Mouse (Mus musculus) frontal cortex, postnatal 25 days (tissue): ENCODE data around the gene Actr5.

ENCODE experiments used
- DNase-seq, 2 experiments: peaks; one replicate each; pipeline ENCODE4 v3.0.0; 2022; ENCODE audit warnings: low spot score in 2 of 2

The Actr5 gene

DNA sequence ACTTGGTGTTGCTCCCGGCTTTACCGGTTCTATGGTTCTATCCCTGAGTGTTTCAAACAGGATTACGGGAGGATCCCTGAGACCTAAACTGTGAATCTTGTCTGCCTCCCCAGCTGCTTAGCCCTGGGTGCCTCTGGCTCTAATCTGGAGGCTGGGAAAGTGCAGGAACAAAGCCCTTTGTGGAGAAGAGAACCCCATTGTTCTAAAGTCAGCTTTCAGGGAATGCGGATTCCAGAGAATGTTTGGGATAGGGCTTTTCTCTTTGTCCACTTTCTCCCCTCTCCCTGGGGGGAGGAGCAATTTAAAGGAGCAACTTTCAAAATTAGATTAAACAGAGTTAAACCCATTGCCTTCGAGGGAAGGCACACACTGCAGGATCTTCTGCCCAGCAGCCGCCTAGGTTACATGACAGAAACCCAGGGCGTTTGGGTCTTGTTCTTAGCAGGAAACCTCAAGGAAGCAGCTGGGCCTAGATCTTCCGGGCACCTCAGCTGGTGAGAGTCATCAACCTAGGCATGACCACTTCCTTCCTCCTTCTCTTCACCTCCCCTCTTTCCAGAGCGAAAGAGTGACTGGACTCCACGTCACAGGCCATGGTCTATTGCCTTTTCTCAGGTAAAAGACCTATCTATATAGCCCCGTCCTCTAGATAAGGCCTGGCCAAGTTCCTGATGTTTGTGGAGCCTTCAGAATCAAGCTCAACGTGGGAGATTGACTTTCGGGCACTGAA, 41.5 kb downstream of the Actr5 start:
- no peak for DNase-seq

DNA sequence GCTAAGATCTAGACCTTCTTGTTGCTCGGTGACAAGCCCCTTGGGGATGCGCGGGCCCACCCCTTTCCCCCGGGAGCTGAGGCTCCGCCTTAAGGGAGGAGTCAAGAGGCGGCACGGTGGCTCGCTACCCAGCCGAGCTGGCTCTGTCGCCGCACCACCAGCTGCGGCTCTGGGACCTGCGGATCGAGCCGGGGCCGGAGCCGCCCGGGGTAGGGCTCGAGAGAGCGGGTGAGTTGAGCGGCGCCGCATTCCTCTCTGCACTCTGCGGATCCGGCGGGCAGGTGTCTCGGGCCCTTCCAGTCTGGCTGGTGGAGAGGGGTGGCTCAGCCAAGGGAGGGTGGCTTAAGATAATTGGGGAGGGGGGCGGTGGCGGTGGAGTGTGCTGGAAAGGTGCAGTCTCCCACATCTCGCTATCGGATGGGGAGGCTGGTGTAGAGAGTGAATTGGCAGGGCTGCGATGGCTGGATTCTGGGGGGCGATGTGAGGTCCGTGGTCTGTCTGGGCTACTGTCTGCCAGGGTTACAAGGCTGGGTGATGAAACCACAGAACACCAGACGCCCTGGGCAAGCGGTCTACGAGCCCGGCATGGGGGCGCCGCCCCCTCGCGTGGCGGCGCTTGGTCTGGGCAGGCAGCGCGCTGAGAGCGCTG, 42.5 kb downstream of the Actr5 start:
- peak; percentile 47 to 67 for DNase-seq

DNA sequence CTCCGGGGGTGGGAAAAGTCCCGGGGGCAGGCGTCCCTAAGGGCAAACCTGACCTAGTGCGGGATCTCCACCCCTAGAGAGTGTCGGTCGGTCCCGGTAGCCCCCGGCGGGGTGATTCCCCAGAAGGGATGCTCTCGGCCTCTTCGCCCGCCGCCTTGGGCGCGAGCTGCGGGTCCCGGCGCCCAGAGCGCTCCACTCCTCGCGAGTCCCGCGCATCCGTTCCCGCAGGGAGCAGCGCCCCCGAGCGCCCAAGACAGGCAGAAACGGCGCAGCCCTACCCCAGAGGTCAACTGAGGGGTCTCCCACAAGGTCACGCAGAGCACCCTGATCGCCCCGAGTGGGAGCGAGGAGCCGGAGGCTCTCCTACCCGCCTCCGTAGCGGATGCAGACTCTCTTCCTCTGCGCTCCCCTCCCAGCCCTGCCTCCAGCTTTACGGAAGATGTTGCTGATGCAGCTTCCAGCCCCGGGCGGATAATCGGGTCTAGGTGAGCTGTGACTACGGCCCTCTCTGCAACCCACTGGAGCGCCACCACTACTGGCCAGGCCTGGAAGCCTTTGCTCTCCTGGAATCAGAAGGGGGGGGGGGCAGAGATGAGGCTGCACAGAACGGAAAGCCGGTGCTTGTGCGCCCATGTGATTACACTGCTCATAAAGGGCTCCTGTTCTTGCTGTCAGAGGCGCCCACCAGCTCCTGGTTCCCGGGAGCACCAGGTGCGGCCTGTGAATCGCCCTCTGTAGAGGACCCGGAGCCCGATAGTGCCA, 43.2 kb downstream of the Actr5 start:
- DNase-seq = peak; percentile 49 to 51

GRCm38 (mm10) chr2:158668433-158669010, 43.8 kb downstream of the Actr5 start:
- DNase-seq = no peak

DNA sequence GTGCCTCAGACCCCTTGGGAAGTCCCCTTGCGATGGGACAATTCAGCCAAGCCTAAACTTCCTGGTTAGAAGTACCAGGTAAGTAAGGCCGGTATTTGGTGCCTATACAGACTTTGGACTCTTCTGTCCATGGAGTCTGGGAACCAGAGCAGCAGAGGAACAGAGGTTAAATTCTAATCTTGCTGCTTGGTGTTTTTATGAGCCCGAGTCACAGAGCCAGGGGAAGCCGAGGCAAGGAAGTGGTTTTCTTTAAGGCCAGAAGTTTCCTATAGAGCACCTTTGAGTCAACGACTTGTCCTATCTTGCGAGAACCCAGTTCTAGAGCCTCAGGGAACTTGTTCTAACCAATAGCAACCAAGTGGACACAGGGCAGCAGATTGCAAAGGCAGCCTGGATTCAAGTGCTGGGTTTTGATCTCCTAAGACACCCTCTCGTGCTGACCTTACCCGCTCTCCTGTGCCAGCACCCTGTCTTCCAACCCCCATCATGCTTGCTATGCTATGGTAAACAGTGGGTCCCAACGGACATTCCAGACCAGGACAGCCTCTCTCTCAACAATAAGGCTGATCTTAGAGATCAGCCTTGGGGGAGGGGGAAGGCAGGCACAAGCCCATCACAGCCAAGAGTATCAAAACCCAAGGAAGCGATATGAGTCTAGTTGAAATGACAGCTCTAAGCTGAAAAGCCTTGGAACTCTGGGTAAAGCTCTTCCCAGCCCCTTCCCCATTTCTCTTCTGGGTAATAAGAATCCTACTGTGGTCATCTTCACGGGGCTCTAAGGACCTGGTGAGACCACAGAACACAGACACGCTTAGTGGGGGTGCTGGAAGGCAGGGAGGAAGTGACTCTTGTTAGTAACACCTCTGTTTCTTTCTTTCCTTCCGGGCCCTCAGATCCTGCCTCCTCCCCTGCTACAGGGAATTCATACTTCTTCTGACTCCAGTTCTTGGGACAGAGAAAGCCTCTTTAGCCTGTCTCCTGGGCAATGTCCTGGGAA, 44.8 kb downstream of the Actr5 start:
- no peak for DNase-seq

DNA sequence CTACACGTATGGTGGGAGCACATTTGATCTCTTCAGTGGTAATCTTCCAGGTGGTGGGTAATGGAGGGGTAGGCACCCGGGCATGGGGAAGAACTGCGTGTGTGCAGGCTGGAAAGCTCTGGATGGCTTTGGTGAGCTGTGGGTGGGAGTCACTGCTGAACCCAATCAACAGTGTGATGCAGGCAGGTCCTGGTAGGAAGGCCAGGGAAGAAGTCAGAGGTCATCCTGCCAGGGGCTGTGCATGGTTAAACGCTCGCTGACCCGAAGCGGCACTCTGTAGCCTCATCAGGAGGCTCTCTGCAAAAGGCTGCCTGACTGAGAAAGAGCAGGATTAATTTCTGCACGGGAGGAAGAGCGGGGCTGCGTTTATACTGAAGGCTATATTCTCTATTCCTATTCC, 45.9 kb downstream of the Actr5 start:
- DNase-seq = no peak

DNA sequence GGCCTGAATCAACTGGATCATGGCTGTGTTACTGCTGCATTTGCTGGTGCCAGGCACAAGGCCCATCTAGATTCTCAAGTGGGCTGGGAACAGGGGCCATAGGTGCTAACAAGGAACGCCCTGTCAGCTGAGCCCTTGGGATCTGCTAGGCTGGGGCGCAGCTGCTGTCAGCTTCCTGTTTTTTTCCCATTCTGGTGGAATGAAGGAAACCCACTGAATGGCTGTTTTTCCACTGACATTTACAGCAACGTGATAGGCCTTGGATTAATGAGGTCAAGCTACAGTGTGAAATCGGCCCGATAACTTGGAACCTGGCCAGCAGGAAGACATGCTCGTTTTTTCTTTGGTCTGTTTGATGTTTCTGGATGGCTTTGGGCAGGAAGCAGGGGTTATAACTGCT, 48.1 kb downstream of the Actr5 start:
- DNase-seq = no peak

- no peak for DNase-seq
Measured at GRCm38 (mm10) chr2:158673493-158673892, 48.8 kb downstream of the Actr5 start.

DNA sequence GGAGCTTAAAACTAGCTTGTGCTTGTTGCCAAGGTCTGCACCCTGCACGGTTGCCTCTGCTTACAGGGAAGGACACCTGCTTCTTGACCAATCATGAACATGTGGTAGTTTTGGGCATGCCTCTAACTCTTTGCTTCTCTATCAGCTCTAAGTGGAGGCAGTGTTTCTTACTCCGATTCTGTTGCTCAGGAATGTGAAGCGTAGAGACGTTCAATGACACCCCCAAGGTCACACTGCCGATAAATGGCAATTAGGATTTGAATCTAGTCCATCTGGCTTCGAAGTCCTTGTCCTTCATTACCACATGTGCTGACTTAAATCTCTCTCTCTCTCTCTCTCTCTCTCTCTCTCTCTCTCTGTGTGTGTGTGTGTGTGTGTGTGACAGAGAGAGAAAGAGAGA, 49.4 kb downstream of the Actr5 start:
- DNase-seq = no peak

GRCm38 (mm10) chr2:158674759-158675158, 50.1 kb downstream of the Actr5 start:
- no peak for DNase-seq

DNA sequence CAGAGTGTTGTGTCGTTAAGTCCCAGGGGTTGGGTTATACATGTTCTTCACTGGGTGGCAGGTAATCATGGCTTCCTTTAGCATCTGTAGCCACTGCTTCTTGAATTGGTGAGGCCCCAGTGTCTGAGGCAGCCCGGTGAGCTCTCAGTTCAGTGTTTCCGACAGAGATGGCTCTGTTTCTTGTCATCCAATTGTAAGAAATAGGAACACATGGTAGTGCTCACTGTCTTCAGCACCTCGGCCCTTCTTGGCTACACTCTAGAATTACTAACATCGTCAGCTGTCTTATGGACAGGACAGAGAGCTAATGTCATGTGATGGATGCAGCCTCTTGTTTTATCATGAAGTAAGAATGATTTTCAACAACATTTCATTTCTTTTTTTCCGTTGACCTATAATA, 50.5 kb downstream of the Actr5 start:
- no peak for DNase-seq

DNA sequence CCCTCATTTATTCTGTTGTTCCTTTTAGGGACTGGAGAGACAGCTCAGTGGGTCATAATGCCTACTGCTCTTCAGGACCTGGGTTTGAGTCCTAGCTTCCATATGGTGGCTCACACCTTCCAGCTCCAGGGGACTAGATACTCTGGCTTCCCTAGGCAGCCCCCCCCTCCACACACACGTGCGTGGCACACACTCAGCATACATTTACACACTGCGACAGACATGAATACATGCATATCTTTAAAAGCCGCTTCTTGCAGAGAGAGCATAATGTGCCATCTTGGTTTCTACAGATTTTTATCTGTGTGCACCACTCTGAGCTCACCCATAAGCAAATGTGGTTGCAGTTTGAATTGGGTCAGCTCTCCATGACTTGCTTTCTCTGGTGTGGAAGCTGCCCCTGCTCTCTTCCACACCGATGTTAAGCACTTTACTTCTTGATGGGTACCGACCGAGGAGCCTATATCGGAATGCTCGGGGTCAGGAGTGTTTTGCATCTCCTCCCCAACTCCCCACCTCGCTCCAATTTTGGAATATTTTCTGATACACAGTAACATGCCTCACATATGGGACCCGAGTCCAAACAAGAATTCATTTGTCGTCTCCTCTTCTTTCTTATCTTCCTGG, 51.3 kb downstream of the Actr5 start:
- no peak for DNase-seq

- no peak for DNase-seq
Measured at GRCm38 (mm10) chr2:158677946-158678345, 53.3 kb downstream of the Actr5 start.

- DNase-seq = no peak
Measured at GRCm38 (mm10) chr2:158679091-158679490, 54.4 kb downstream of the Actr5 start.

GRCm38 (mm10) chr2:158680357-158680889, 55.7 kb downstream of the Actr5 start:
- no peak for DNase-seq

DNA sequence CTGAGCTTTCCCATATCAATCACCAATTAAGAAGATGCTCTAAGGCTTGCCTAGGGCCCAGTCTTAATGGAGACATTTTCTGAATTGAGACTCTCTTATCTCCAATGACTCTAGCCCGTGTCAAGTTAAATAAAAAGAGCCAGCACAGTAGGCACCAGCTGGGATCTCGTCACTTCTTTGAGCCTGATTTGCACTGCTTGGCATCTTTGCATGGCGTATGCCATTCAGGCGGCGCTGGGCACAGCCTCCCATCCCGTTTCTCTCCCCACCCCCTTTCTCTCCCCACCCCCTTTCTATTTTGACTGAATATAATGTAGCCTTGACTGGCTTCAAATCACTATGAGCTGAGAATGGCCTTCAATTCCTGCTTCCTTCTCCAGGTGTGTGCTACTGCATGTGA, 57.0 kb downstream of the Actr5 start:
- no peak for DNase-seq

- DNase-seq = no peak
Measured at GRCm38 (mm10) chr2:158682344-158683037, 57.8 kb downstream of the Actr5 start.

DNA sequence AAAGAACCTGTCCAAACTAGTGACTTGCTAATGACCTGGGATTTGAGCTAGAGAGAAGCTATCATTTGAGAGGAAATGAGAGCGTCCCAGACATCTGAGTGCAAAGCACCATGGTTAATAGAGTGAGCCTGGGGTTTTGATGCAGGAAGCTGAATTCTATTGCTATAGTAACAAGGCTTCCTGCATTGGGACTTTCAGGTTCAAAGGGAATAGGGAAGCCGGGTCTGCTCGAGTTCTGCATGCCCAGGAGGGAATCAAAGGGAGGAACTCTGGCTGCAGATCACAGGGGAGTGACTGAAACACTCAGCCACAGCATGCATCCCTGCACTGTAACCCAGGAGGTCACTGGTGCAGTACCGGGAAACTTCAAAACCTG, 58.3 kb downstream of the Actr5 start:
- DNase-seq = no peak

GRCm38 (mm10) chr2:158684247-158684843, 59.7 kb downstream of the Actr5 start:
- DNase-seq = no peak

GRCm38 (mm10) chr2:158684910-158685309, 60.2 kb downstream of the Actr5 start:
- DNase-seq = no peak
